Mouse (Mus musculus) cerebellum, postnatal 36 days (tissue): ENCODE measurements around the gene Tpx2.

Source experiments
- DNase-seq, 2 experiments: peaks; one replicate each; pipeline ENCODE4 v3.0.0; 2021 to 2022; ENCODE audit warnings: mixed read lengths in 2 of 2

Tpx2 gene

DNA sequence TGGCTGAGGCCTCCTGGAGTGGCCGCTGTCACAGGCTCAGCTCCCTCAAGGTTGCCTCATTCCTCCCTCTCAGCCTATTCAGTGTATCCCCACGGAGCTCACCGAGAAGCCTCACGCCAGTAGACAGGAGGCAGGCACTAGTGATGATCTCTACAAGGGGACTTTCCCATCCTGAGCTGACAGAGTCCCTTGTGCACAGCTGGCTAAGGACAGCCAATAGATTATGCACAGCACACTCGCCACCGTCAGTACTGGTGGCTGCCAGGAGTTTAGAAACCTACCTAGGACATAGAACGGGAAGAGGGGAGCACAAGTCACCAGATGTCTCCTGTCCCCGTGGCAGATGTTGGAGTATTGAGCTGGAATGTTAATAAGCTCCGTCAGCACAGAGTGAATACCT is 69.9 kb downstream of the Tpx2 start:
- no peak for DNase-seq

DNA sequence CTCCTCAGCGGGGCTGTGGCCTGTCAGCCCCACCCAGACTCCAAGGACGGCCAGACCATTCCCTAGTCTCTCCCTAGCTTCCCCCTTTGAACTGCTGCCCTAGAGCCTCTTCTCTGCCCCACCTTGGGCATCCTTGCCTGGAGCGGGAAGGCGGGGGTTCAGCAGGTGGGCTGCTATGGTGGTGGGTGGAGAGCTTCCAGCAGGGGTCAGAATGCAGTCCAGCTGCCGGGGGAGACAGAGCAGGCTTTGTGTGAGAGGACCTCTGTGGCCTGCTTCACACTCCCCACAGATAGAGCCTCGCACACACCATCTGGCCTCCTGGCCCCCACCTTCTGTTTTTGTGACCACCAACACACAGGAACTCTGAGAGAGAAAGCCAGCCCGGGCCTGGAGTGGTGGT is 74.6 kb downstream of the Tpx2 start:
- no peak for DNase-seq

DNA sequence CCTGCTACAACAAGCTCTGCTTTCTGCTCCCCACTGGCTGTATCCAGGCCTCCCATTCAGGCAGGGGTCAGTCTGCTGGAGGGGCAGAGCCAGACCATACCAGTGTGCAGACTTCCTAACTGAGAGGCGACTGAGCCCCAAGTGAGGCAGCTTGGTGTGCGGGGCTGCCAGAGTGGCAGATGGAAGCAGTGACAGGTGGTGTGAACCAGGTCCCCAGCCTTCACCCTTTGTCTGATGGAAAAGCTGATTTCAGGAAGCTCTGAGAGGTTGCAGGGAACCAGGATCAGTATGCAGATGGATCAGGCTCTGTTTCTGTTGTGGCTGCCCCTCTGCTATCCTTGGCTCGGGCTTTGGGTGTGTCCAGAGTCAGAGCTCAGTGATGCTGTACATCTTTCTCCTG is 75.9 kb downstream of the Tpx2 start:
- peak; percentile 63 to 70 for DNase-seq

DNA sequence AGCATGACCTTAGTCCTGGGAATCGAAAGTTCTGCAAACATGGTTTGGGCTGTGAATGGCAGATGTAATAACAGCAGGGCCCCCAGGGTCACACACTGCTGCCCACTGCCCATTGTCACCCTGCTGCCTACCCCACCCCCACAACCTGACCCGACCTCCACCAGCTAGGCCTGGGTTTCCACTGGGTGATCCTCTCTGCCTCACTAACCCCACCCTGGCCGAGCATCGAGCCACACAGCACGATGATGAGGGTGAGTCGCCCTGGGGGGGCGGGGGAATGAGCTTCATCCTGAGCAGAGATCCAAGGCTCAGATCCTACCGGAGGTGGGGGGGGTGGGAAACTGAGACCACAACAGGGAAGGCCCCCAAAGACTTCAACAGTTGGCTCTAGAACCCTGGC is 76.4 kb downstream of the Tpx2 start:
- no peak for DNase-seq

DNA sequence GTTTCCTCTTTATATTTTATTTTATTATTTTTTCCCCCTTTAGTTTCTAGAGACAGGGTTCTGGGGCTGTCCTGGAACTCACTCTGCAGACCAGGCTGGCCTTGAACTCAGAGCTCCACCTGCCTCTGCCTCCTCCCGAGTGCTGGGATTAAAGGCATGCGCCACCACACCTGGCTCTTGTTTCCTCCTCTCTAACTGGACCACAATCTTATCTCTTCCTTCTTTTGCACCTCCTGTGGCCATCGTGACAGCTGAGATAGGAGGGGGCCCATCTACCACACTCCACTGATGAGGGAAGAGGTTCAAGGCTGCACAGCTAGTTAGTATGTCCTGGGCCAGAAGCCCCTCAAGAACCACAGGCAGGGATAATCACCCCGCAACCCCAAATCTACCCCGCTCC is 76.8 kb downstream of the Tpx2 start:
- DNase-seq, result no peak

DNA sequence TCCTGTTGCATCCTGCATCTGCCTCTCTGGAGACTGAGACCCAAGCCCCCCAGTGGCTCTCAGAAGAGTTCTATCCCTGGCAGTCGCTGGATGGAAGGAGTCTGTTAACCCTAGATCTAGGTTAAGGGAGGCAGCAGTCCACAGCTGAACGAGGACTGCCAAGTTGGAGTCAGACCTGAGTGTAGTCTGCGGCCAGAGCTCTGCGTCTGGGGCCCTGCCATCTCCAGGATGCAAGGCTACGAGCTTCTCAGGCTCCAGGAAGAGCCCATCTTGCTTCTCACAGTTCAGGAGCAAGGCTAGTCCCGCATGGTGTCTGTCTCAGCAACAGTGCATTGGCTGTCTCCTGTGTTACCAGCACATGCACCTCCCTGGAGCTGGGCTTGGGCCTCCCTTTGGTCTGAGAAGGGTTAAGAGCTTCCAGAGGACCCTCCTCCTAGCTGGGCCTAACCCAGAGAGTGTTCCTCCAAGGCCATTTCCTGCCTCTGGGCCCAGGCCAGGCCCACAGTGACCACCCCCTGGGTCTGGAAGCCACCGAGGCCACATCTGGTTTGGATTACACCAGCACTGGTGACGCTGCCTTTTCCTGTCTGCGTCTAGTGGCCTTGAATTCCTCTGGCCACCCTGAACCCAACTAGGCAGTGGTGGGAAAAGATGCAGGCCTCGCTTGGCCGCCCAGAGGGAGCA is 77.6 kb downstream of the Tpx2 start:
- DNase-seq, result no peak

DNA sequence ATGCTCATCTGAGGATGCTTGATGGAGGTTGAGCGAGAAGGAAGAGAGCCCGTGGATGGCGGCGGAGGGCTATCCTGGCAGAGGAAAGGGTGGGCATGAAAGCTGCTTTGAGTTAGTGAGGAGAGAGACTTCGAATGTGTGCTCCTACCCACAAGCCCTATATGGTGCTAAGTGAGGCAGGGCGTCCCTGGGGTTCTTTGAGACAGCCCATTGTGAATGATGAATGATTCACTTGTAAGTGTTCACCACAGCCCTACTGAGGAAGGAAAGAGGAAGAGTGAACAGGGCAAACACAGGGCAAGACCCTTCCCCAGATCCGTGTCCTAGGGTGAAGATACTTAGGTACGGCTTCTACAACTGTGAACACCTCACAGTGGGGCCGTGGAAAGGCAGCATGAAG is 79.1 kb downstream of the Tpx2 start:
- no peak for DNase-seq

DNA sequence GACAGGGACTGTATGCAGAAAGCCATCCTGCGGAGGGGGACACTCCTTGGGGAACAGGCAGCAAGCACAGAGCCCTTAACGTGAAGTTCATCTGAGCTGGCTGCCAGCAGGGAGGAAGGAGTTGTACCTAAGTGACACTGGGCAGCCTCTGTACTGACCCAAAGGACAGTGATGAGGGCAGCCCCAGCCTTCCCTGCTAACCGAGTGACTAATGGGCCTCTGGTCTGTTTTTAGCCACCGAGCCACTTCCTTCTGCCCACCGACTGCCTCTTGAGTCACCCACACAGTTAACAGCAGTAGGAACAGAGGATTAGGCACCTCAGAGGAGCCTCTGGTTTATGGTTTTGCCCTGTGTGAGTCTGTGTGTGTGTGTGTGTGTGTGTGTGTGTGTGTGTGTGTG is 79.6 kb downstream of the Tpx2 start:
- no peak for DNase-seq

DNA sequence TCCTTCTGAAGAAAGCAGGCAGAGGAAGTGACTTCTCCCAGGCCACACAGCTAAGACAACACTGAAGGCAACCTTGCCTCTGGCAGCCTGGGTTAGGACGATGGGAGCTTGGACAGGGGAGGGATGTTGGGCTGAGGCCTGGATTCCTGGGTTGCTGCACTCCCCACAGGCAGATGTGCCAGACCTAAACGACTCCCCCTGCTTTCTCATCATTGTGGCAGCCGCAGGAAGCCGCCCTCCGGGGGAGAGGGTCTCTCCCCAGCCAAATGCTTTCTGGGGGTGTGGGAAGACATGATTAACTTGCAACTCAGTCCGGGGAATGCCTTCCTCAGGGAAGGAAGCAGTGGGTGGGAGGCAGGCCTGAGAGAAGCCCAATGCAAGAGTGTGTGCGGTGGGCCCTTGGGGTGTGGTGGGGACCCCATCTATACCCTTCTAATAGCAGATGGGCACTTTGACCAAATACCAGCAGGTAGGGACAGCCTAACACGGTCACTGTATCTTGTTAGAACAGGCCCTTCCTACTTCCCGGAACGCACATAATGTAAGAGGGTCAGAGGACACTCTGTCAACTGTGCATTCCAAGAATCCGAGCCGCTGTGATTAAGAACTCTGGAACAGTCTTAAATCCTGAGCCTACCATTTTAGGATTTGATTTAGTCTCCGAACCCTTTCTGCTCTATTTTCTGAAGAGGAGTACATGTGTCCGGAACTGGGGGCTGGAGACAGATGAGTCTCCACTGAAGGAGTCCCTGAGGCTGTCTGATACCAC is 80.6 kb downstream of the Tpx2 start:
- DNase-seq, result no peak

DNA sequence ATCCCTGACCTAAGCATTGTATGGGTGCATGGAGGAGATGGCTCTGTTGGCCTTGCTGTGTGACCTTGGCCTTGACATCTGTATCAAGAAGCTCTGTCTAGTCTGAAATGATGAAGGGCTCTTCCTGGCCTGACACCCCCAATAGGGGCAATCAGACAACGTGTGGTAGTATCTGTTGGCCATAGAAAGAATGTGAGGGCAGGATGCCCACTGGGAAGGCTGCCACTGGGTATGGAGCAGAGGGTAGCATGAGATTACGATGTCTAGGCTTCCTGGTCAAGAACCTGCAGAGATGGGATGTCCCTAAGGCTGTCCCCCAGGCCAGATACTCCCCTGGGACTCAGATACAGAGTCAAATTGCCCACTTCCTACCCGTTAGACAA is 81.2 kb downstream of the Tpx2 start:
- no peak for DNase-seq

DNA sequence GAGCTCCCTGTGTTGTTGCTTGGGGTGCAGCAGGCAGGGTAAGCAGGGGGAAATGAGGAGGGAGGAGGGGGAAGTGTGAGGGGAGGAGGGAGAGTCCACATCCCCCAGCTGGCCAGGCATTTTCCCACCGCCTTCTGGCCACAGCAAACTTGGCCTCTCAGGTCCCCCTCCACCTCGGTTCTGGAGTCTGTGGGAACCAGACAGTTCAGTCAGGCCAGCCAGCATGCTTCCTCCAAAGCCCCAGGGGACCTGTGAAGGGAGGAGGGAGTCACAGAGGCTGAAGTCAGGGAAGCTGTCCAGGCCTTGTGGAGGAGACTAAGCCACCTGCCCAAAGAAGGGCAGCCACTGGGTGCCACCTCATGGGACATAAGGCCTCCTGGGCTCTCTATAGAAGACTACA is 82.5 kb downstream of the Tpx2 start:
- no peak for DNase-seq

DNA sequence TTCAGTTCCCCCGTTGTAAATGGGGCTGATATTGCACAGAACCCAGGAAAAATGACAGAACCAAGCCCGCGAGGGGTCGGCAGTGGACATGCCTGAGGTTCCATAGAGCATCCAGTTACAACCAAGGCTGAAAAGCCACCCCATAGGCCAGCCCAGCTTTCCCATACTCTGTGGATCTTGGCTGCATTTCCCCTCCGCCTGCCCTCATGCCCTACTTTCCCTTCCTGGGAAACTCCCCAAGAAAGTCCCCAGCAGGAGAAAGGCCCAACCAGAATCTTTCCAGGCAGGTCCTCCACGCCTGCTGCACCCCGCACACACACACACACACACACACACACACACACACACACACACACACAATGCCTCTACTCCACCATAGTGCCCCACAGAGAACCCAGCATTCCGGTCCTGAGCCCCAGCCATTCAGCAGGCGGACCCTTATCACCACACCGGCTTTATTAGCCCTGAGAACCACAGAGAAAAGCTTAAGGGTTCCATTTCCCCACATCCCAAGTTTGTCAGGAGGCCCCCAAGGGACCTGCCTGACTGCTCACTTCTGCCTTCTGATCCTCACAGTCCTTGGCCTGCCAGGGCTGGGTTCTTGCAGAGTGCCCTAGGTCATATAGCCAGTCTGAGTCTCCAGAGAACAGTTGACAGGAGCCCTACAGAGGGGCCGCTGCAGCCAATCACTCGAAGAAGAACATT is 83.8 kb downstream of the Tpx2 start:
- no peak for DNase-seq

DNA sequence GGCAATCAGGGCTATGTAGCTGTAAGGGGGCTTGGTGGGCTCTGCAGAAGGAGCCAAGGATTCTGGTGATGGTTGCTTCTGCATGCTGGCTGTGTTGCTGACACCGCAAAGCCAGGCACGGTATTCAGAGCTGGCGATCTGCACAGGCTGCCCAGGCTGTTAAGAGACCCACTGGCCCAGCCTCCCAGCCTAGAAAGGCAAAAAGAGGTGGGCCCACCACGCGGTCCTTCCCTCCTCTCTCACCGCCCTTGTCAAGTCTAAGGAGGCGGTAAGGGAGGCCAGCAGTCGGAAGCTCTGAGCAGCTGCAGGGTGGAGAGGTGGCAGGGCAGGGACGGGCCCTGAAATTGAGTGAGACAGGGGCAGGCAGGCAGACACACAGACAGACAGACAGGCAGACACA is 85.3 kb downstream of the Tpx2 start, which contains the start of gene Foxs1:
Gene Foxs1, minus strand, starts transcription at position 161 of the 400 bp plus-strand sequence.
- no peak for DNase-seq

DNA sequence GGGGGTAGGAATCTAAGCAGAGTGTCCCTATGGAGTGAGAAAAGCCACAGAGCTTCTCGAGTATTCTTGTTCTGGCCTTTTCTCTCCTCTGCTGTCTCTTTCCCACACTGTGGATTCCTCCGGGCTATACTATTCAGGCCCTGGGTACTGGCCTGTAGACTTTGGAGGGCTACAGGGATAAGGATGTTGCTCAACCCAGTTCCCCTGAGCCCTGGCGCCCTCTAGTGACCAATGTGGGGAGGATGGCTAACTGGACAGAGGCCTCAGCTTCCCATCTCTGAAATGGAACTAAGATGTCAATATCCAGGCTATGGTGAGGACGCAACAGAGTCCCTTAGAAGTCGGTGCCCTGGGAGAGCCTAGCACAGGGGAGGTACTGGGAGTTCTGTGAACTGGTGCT is 85.8 kb downstream of the Tpx2 start:
- peak; percentile 54 to 67 for DNase-seq

DNA sequence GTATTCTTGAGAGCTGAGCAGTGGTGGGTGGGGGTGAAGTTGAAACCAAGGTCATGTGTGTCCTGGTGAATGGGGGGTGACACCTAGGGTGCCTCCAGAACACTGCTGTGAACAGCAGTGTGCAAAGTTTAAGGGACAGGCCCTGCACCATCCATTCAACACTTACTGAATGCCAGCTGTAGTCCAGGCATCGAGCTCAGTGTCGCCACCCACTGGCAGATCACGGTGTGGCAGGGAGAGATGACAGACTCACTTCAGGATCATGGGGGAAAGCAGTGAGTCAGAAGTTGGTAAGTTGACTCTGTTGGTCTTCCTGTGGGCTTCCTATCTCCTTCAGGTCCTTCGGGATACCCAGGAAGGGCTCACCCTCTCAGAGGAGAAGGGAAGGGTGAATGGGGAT is 92.1 kb downstream of the Tpx2 start:
- DNase-seq, result peak; percentile 61 to 63

DNA sequence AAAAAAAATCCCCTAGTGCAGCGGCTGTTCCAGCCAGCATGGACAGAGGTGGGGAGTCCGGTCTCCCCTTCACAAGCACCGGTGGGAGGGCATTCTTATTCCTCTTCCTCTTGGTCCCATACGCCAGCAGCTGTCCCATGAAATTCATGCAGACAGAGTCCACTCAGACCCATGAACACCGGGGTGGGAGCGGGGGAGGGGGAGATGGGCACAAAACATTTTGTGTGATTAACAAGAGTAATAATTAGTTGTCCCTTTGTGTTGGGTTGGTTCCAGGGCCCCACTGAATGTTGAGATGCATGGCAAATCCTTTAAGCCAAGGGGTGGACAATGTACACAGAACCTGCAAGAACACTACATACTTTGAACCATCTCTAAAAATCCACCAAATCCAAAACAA is 93.3 kb downstream of the Tpx2 start:
- DNase-seq, result peak in 1 of 2 experiments; percentile 3

DNA sequence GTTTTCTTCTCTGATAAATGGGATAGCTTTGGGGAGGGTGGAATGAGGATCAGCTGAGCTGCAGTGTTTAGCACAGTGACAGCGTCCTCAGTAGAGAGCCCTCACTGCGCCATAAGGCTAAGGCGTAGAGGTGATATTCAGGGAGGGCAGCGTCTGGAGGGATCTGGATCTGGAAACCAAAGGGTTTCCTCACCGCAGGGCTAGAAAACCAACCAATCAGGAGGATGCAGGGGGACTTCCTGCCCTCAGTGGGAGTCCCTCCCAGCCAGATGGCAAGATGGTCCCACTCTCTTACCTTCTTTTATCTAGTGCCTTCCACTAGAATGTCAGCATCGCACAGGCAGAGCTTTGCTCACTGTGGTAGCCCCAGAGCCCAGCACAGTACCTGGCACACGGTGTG is 94.0 kb downstream of the Tpx2 start:
- peak in 1 of 2 experiments; percentile 1 for DNase-seq

DNA sequence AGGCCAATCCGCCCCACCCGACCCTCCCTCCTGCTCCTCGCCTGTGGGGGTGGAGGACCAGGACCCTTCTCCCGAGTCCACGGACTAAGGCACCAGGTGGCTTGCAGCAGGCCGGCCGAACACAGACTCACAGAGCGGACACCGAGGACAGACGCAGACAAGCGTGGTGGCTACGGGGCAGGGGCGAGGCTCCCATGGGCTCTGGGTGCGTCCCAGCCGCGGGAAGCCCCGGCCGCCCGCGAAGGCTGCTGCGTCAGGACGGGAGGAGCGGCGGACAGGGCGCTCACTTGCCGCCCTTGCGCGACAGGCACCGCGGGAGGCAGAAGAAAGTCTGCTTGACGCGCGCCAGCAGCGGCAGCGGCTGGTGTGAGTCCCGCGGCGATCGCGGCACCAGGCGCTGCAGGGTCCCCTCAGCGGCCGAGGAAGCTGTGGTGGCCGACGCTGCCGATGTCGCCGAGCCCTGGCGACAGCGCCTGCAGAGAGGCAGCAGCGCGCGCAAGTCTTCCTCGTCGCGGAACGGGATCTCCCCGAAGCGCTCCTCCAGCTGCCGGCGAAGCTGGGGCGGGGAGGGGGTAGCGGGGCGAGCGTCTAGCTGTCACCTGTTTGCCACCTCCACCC is 95.2 kb downstream of the Tpx2 start:
- no peak for DNase-seq

DNA sequence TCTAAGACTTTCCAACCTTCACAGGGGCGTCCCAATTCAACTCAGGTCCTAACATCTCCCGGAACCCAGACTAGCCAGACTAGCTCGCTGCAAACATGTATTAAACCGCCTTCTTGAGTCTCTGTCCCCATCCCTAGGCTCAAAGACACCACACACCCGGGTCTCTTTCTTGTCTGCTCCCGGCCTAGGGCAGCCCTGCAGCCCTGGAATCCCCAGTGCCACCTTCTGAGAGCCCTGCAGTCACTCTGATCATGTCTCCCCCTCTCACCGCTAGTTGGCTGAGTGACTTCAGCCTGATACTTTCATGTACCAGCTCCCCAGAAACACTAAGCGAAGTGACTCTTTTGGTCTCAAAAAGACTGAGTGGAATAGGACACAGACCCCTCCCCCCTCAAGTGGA is 95.8 kb downstream of the Tpx2 start:
- no peak for DNase-seq

DNA sequence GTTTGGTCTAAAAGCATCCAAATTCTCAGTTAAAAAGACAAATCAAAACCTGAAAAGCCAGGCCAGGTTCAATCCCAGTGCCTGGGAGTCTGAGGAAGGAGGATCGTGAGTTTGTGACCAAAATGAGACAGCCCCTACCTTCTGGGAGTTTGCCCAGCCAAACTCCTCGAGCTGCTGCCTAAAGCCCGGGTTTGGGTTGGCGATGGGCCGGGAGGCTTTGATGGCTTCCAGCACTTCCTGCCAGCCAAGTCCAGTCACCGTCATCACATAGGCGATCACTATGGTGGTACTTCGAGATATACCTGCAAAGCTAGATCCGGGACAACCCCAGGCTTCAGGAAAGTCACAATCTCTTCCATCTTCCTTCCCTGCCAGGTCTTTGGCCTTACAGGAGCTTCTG is 96.2 kb downstream of the Tpx2 start:
- DNase-seq, result no peak
